Mouse (Mus musculus) cerebellum, adult 11-12 months (tissue): Measurements from ENCODE around the gene Fam214b.

Experiments used
- DNase-seq: peaks from one replicate; pipeline ENCODE4 v3.0.0; 2022

Fam214b gene

GRCm38 (mm10) chr4:43005765-43006164 lies 40.3 kb downstream of the Fam214b start:
- no peak for DNase-seq

- DNase-seq, result no peak
Measured at GRCm38 (mm10) chr4:43004951-43005350, 41.1 kb downstream of the Fam214b start.

- DNase-seq, result no peak
Measured at GRCm38 (mm10) chr4:43002756-43003439, 43.1 kb downstream of the Fam214b start.

GRCm38 (mm10) chr4:43001272-43001671 lies 44.7 kb downstream of the Fam214b start:
- no peak for DNase-seq

GRCm38 (mm10) chr4:43000141-43000986 lies 45.7 kb downstream of the Fam214b start, which contains the start of gene Vcp:
Gene Vcp (minus strand): TSS chr4:43000507.
- DNase-seq, result peak; percentile 99

GRCm38 (mm10) chr4:42999451-43000140 lies 46.4 kb downstream of the Fam214b start:
- DNase-seq, result peak; percentile 81

GRCm38 (mm10) chr4:42998022-42998421 lies 48.0 kb downstream of the Fam214b start:
- DNase-seq, result no peak

GRCm38 (mm10) chr4:42988296-42988695 lies 57.7 kb downstream of the Fam214b start:
- no peak for DNase-seq
